Comparison of ENCODE assay signal across 7 mouse cellular contexts in genomic region chr11:5787671-5788055, GRCm38 (mm10). TPM values are rescaled to one million over a fixed set of nuclear protein-coding genes. Genes with fewer than 3 reads are reported as not detected.
A peak's percentile ranks its signal among the peaks of the same experiment; 100 is the strongest.
DNase-seq lines count a peak whose midpoint lies in the region; ATAC-seq lines count a peak whose summit lies in the region.

No protein-coding gene starts in this region.

- H3K9ac ChIP-seq in lung, embryonic 16.5 days (ENCODE audit: low read length) = peak overlapping the region; percentile 83
- H3K9ac ChIP-seq in forebrain, embryonic 11.5 days (ENCODE audit: low read length) = peak overlapping the region; percentile 82
- peak overlapping the region; percentile 91 for H3K9ac ChIP-seq in liver, embryonic 11.5 days (ENCODE audit: low read depth, low read length)
- peak overlapping the region; percentile 55; the same call in 1 of the 2 replicates for H3K9ac ChIP-seq in stomach, embryonic 15.5 days

- DNase-seq in lung, adult 18-20 months = no peak
- no peak for DNase-seq in forebrain, embryonic 11.5 days (ENCODE audit: low spot score)
- no peak for DNase-seq in liver, embryonic 11.5 days (ENCODE audit: low spot score)
- DNase-seq in left cerebral cortex, adult 18-20 months (ENCODE audit: low spot score in 2 of 2) = no peak
- DNase-seq in ovary, postnatal 36 days (ENCODE audit: low spot score) = no peak

- no peak for ATAC-seq in lung, embryonic 16.5 days (ENCODE audit: low read depth)
- ATAC-seq in forebrain, embryonic 11.5 days (replicated peaks; ENCODE audit: low FRiP score) = no peak
- ATAC-seq in liver, embryonic 11.5 days (replicated peaks; ENCODE audit: low FRiP score) = no peak
- no peak for ATAC-seq in stomach, embryonic 15.5 days (ENCODE audit: insufficient read depth, low FRiP score, low read depth)

- peaks cover 10% of the 10 kb centered on the region for H3K36me3 ChIP-seq in lung, embryonic 16.5 days (ENCODE audit: control insufficient read depth, insufficient read depth, low read length)
- peaks cover 4% of the 10 kb centered on the region; the same call in 1 of the 2 replicates for H3K36me3 ChIP-seq in forebrain, embryonic 11.5 days (ENCODE audit: control insufficient read depth, insufficient read depth, low read length)
- H3K36me3 ChIP-seq in liver, embryonic 11.5 days (ENCODE audit: control insufficient read depth, insufficient read depth, low read length) = peaks cover 12% of the 10 kb centered on the region
- H3K36me3 ChIP-seq in stomach, embryonic 15.5 days = peaks cover 10% of the 10 kb centered on the region; the same call in 1 of the 2 replicates

- WGBS in lung, embryonic 16.5 days = 34% methylated on average over 8 of the region's 8 CpGs
- WGBS in forebrain, embryonic 11.5 days = 41% methylated on average over 8 of the region's 8 CpGs
- 30% methylated on average over 8 of the region's 8 CpGs for WGBS in liver, embryonic 11.5 days
- 29% methylated on average over 8 of the region's 8 CpGs for WGBS in stomach, embryonic 15.5 days

- no peaks in the 10 kb centered on the region for H3K27me3 ChIP-seq in lung, embryonic 16.5 days (ENCODE audit: control insufficient read depth, insufficient read depth, low read depth, low read length)
- H3K27me3 ChIP-seq in forebrain, embryonic 11.5 days (ENCODE audit: control insufficient read depth, insufficient read depth, low read length) = no peaks in the 10 kb centered on the region
- H3K27me3 ChIP-seq in liver, embryonic 11.5 days (replicated peaks; ENCODE audit: control insufficient read depth, insufficient read depth, low read length) = no peaks in the 10 kb centered on the region
- no peaks in the 10 kb centered on the region for H3K27me3 ChIP-seq in stomach, embryonic 15.5 days (replicated peaks)

- no peaks in the 10 kb centered on the region for H3K9me3 ChIP-seq in lung, embryonic 16.5 days (ENCODE audit: control insufficient read depth, low read length)
- no peaks in the 10 kb centered on the region for H3K9me3 ChIP-seq in forebrain, embryonic 11.5 days (ENCODE audit: control insufficient read depth, low read length)
- no peaks in the 10 kb centered on the region for H3K9me3 ChIP-seq in liver, embryonic 11.5 days (ENCODE audit: control insufficient read depth, low read length)
- H3K9me3 ChIP-seq in stomach, embryonic 15.5 days = no peaks in the 10 kb centered on the region

- H3K27ac ChIP-seq in lung, embryonic 16.5 days (ENCODE audit: low read length) = peak overlapping the region; percentile 86
- H3K27ac ChIP-seq in forebrain, embryonic 11.5 days (ENCODE audit: low read depth, low read length) = peak overlapping the region; percentile 74; the same call in 1 of the 2 replicates
- H3K27ac ChIP-seq in liver, embryonic 11.5 days (ENCODE audit: low read depth, low read length) = peak overlapping the region; percentile 93
- peak overlapping the region; percentile 88 for H3K27ac ChIP-seq in stomach, embryonic 15.5 days

- peaks cover 12% of the 10 kb centered on the region for H3K4me1 ChIP-seq in lung, embryonic 16.5 days (replicated peaks; ENCODE audit: control insufficient read depth, insufficient read depth, low read length)
- peaks cover 8% of the 10 kb centered on the region; the same call in 1 of the 2 replicates for H3K4me1 ChIP-seq in forebrain, embryonic 11.5 days (replicated peaks; ENCODE audit: control insufficient read depth, insufficient read depth, low read length)
- H3K4me1 ChIP-seq in liver, embryonic 11.5 days (replicated peaks; ENCODE audit: control insufficient read depth, insufficient read depth, low read length) = peaks cover 24% of the 10 kb centered on the region
- peaks cover 17% of the 10 kb centered on the region for H3K4me1 ChIP-seq in stomach, embryonic 15.5 days

- H3K4me2 ChIP-seq in lung, embryonic 16.5 days (ENCODE audit: low read depth, low read length) = peak overlapping the region; percentile 86
- peak overlapping the region; percentile 87 for H3K4me2 ChIP-seq in forebrain, embryonic 11.5 days (ENCODE audit: low read depth, low read length, severe bottlenecking)
- H3K4me2 ChIP-seq in liver, embryonic 11.5 days = peak overlapping the region; percentile 94
- peak overlapping the region; percentile 62 for H3K4me2 ChIP-seq in stomach, embryonic 15.5 days

- peak overlapping the region; percentile 76 for H3K4me3 ChIP-seq in lung, embryonic 16.5 days (ENCODE audit: low read length)
- H3K4me3 ChIP-seq in forebrain, embryonic 11.5 days (ENCODE audit: low read depth, low read length) = peak overlapping the region; percentile 85
- H3K4me3 ChIP-seq in liver, embryonic 11.5 days (ENCODE audit: low read depth, low read length) = peak overlapping the region; percentile 83
- peak overlapping the region; percentile 61 for H3K4me3 ChIP-seq in stomach, embryonic 15.5 days (replicated peaks)

RNA-seq across cellular contexts. Expression of gene Dbnl, which starts 0.6 kb away (rescaled TPM):
- polyA plus RNA-seq in lung, embryonic 16.5 days (2015; fragmentation: Nextera tagmentation; extraction: Ambion mirVana) = 110 and 111 TPM in 2 replicates
- 152 and 157 TPM in 2 replicates for polyA plus RNA-seq in forebrain, embryonic 11.5 days (2014; fragmentation: Nextera tagmentation; extraction: Ambion mirVana)
- 104 and 110 TPM in 2 replicates for polyA plus RNA-seq in liver, embryonic 11.5 days (2014; fragmentation: Nextera tagmentation; extraction: Ambion mirVana)
- 111 and 115 TPM in 2 replicates for polyA plus RNA-seq in stomach, embryonic 15.5 days (2015; fragmentation: Nextera tagmentation; extraction: Ambion mirVana)
- total RNA-seq in left cerebral cortex, adult 18-20 months (2021) = 10 to 100 TPM; 69.0 to 70.5 TPM

RNA-seq across cellular contexts. Expression of gene Pgam2, which starts 15.9 kb away (rescaled TPM):
- 46.8 and 52.4 TPM in 2 replicates for polyA plus RNA-seq in lung, embryonic 16.5 days (2015; fragmentation: Nextera tagmentation; extraction: Ambion mirVana)
- 5.3 and 6.5 TPM in 2 replicates for polyA plus RNA-seq in forebrain, embryonic 11.5 days (2014; fragmentation: Nextera tagmentation; extraction: Ambion mirVana)
- 6.0 and 12.1 TPM in 2 replicates for polyA plus RNA-seq in liver, embryonic 11.5 days (2014; fragmentation: Nextera tagmentation; extraction: Ambion mirVana)
- polyA plus RNA-seq in stomach, embryonic 15.5 days (2015; fragmentation: Nextera tagmentation; extraction: Ambion mirVana) = 3.4 and 6.7 TPM in 2 replicates
- total RNA-seq in left cerebral cortex, adult 18-20 months (2021) = 1 to 10 TPM; 6.2 to 7.1 TPM

RNA-seq across cellular contexts. Expression of gene Urgcp, which starts 25.5 kb away (rescaled TPM):
- polyA plus RNA-seq in lung, embryonic 16.5 days (2015; fragmentation: Nextera tagmentation; extraction: Ambion mirVana) = 26.0 and 26.7 TPM in 2 replicates
- 19.1 and 20.1 TPM in 2 replicates for polyA plus RNA-seq in forebrain, embryonic 11.5 days (2014; fragmentation: Nextera tagmentation; extraction: Ambion mirVana)
- polyA plus RNA-seq in liver, embryonic 11.5 days (2014; fragmentation: Nextera tagmentation; extraction: Ambion mirVana) = 17.0 and 17.1 TPM in 2 replicates
- polyA plus RNA-seq in stomach, embryonic 15.5 days (2015; fragmentation: Nextera tagmentation; extraction: Ambion mirVana) = 22.8 and 23.3 TPM in 2 replicates
- 10 to 100 TPM; 64.2 to 78.5 TPM for total RNA-seq in left cerebral cortex, adult 18-20 months (2021)

RNA-seq across cellular contexts. Expression of gene Polm, which starts 50.2 kb away (rescaled TPM):
- 8.0 and 8.4 TPM in 2 replicates for polyA plus RNA-seq in lung, embryonic 16.5 days (2015; fragmentation: Nextera tagmentation; extraction: Ambion mirVana)
- 8.8 and 8.9 TPM in 2 replicates for polyA plus RNA-seq in forebrain, embryonic 11.5 days (2014; fragmentation: Nextera tagmentation; extraction: Ambion mirVana)
- polyA plus RNA-seq in liver, embryonic 11.5 days (2014; fragmentation: Nextera tagmentation; extraction: Ambion mirVana) = 6.0 and 6.2 TPM in 2 replicates
- 9.6 and 11.1 TPM in 2 replicates for polyA plus RNA-seq in stomach, embryonic 15.5 days (2015; fragmentation: Nextera tagmentation; extraction: Ambion mirVana)
- 10 to 100 TPM in 1 of 2 experiments, 1 to 10 TPM in 1; 8.2 to 11.4 TPM for total RNA-seq in left cerebral cortex, adult 18-20 months (2021)
